Mouse (Mus musculus): Measurements from ENCODE around the gene Wfdc3. TPM values are rescaled to one million over a fixed set of nuclear protein-coding genes. Genes with fewer than 3 reads are reported as not detected.

Wfdc3 gene
- polyA plus RNA-seq, 1 experiment from 2014 or later, result 0.87 TPM

Other genes starting within 250 kb of the Wfdc3 start
- gene Pigt, start 248.4 kb downstream of the Wfdc3 start, polyA plus RNA-seq (2015; fragmentation: Nextera tagmentation; extraction: Ambion mirVana), result 45.9 and 46.8 TPM in 2 replicates
- 30.4 and 36.0 TPM in 2 replicates for gene Wfdc2, start 183.5 kb downstream of the Wfdc3 start, polyA plus RNA-seq (2015; fragmentation: Nextera tagmentation; extraction: Ambion mirVana)
- not detected in 2 replicates for gene Spint3, start 172.5 kb downstream of the Wfdc3 start, polyA plus RNA-seq (2015; fragmentation: Nextera tagmentation; extraction: Ambion mirVana)
- not detected in 2 replicates for gene Wfdc6a, start 160.5 kb downstream of the Wfdc3 start, polyA plus RNA-seq (2015; fragmentation: Nextera tagmentation; extraction: Ambion mirVana)
- gene Eppin, start 152.3 kb downstream of the Wfdc3 start, polyA plus RNA-seq (2015; fragmentation: Nextera tagmentation; extraction: Ambion mirVana), result not detected in 2 replicates
- not detected in 2 replicates for gene Wfdc6b, start 132.4 kb downstream of the Wfdc3 start, polyA plus RNA-seq (2015; fragmentation: Nextera tagmentation; extraction: Ambion mirVana)
- gene Wfdc8, start 132.3 kb downstream of the Wfdc3 start, polyA plus RNA-seq (2015; fragmentation: Nextera tagmentation; extraction: Ambion mirVana), result not detected in 2 replicates
- not detected in 2 replicates for gene Wfdc16, start 107.1 kb downstream of the Wfdc3 start, polyA plus RNA-seq (2015; fragmentation: Nextera tagmentation; extraction: Ambion mirVana)
- not detected in 2 replicates for gene Wfdc10, start 89.9 kb downstream of the Wfdc3 start, polyA plus RNA-seq (2015; fragmentation: Nextera tagmentation; extraction: Ambion mirVana)
- not detected in 2 replicates for gene Wfdc9, start 89.3 kb downstream of the Wfdc3 start, polyA plus RNA-seq (2015; fragmentation: Nextera tagmentation; extraction: Ambion mirVana)
- gene Wfdc11, start 71.8 kb downstream of the Wfdc3 start, polyA plus RNA-seq (2015; fragmentation: Nextera tagmentation; extraction: Ambion mirVana), result not detected in 2 replicates
- gene Wfdc13, start 60.8 kb downstream of the Wfdc3 start, polyA plus RNA-seq (2015; fragmentation: Nextera tagmentation; extraction: Ambion mirVana), result 0.18 and 0.36 TPM in 2 replicates
- gene Spint4, start 47.4 kb downstream of the Wfdc3 start, polyA plus RNA-seq (2015; fragmentation: Nextera tagmentation; extraction: Ambion mirVana), result not detected in 2 replicates
- gene Spint5, start 30.6 kb downstream of the Wfdc3 start, polyA plus RNA-seq (2015; fragmentation: Nextera tagmentation; extraction: Ambion mirVana), result not detected in 2 replicates
- gene Dnttip1, start 52 bp upstream of the Wfdc3 start, polyA plus RNA-seq (2015; fragmentation: Nextera tagmentation; extraction: Ambion mirVana), result 80.6 and 85.1 TPM in 2 replicates
- gene Ube2c, start 24.0 kb upstream of the Wfdc3 start, polyA plus RNA-seq (2015; fragmentation: Nextera tagmentation; extraction: Ambion mirVana), result 432 and 450 TPM in 2 replicates
- 190 and 195 TPM in 2 replicates for gene Tnnc2, start 34.0 kb upstream of the Wfdc3 start, polyA plus RNA-seq (2015; fragmentation: Nextera tagmentation; extraction: Ambion mirVana)
- gene Snx21, start 39.9 kb upstream of the Wfdc3 start, polyA plus RNA-seq (2015; fragmentation: Nextera tagmentation; extraction: Ambion mirVana), result 26.3 and 27.6 TPM in 2 replicates
- 17.5 and 17.6 TPM in 2 replicates for gene Acot8, start 59.0 kb upstream of the Wfdc3 start, polyA plus RNA-seq (2015; fragmentation: Nextera tagmentation; extraction: Ambion mirVana)
- gene Zswim3, start 59.2 kb upstream of the Wfdc3 start, polyA plus RNA-seq (2015; fragmentation: Nextera tagmentation; extraction: Ambion mirVana), result 6.8 and 7.2 TPM in 2 replicates
- gene Zswim1, start 76.8 kb upstream of the Wfdc3 start, polyA plus RNA-seq (2015; fragmentation: Nextera tagmentation; extraction: Ambion mirVana), result 17.8 and 18.2 TPM in 2 replicates
- not detected in 2 replicates for gene Spata25, start 82.6 kb upstream of the Wfdc3 start, polyA plus RNA-seq (2015; fragmentation: Nextera tagmentation; extraction: Ambion mirVana)
- 131 and 135 TPM in 2 replicates for gene Ctsa, start 86.9 kb upstream of the Wfdc3 start, polyA plus RNA-seq (2015; fragmentation: Nextera tagmentation; extraction: Ambion mirVana)
- 6.7 and 7.1 TPM in 2 replicates for gene Neurl2, start 87.5 kb upstream of the Wfdc3 start, polyA plus RNA-seq (2015; fragmentation: Nextera tagmentation; extraction: Ambion mirVana)
- gene Pltp, start 111.8 kb upstream of the Wfdc3 start, polyA plus RNA-seq (2015; fragmentation: Nextera tagmentation; extraction: Ambion mirVana), result 36.7 and 44.0 TPM in 2 replicates
- 87.4 and 88.4 TPM in 2 replicates for gene Pcif1, start 133.4 kb upstream of the Wfdc3 start, polyA plus RNA-seq (2015; fragmentation: Nextera tagmentation; extraction: Ambion mirVana)
- 13.5 and 15.2 TPM in 2 replicates for gene Zfp335, start 165.8 kb upstream of the Wfdc3 start, polyA plus RNA-seq (2015; fragmentation: Nextera tagmentation; extraction: Ambion mirVana)
- 5.5 and 7.1 TPM in 2 replicates for gene Mmp9, start 194.8 kb upstream of the Wfdc3 start, polyA plus RNA-seq (2015; fragmentation: Nextera tagmentation; extraction: Ambion mirVana)
- gene Slc12a5, start 214.9 kb upstream of the Wfdc3 start, polyA plus RNA-seq (2015; fragmentation: Nextera tagmentation; extraction: Ambion mirVana), result 1.00 and 1.2 TPM in 2 replicates

Measured in limb, embryonic 13.5 days (tissue).